Mouse (Mus musculus) kidney, postnatal 36 days (tissue): Measurements from ENCODE around the gene Eif3d.

Experiments used
- DNase-seq, 2 experiments: peaks; one replicate each; pipeline ENCODE4 v3.0.0; 2021 to 2022; ENCODE audit warnings: mixed read lengths in 2 of 2

Eif3d gene

DNA sequence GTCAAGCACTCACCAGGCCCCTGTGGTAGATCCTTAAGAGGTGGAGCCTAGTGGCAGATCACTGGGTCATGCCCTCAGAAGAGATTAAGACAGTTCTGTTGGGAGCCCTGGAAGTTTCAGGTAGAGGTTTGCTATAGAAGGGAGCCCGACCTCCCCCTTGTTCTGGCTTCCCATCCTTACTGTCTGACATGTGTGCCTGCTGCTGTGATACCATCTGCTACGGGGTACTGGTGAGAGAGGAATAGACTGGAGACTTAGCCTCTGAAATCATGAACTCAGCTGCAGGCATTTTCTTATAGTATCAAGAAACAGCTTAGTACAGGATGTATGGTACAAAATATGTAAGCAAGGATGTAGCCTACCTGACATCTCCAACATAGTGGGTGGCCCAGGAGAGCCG is 17.7 kb downstream of the Eif3d start:
- DNase-seq = no peak

DNA sequence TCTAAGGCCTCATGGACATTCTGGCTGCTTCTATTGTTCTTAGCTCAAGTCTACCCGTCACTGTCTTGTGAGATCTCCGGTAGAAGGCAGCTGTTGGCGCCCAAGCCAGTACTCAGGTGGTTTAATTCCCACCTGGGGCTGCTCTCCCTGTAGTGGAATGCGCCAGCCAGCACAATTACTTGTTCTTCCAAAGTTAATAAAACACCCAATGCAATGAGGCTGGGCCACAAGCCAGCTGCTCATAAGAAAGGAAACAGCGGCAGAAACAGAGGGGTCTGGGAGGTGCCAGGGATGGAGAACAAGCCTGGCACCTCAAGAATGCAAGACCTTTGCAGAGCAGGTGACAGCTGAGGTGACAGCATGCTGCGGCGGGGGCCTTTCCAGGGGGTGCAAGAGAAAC is 21.6 kb downstream of the Eif3d start:
- DNase-seq = peak; percentile 86

DNA sequence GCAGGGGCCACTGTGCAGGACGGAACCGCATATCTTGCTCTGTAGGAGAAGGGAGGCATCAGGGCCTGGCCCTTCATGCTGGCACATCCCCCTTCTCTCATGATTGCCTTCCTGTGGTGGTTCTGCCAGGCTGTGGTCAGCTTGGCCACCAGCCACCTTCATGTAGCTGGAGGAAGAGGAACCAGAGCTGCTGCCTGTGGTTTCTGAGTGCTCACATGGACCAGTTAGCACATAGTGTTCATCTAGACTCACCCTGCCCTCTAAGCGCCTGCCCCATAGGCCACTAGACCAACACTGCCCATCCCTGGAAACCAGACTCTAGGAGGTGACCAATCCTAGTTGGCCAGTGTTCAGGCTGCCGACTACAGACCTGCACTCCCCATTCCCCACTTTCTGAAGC is 24.9 kb downstream of the Eif3d start:
- DNase-seq = peak; percentile 14 to 32

DNA sequence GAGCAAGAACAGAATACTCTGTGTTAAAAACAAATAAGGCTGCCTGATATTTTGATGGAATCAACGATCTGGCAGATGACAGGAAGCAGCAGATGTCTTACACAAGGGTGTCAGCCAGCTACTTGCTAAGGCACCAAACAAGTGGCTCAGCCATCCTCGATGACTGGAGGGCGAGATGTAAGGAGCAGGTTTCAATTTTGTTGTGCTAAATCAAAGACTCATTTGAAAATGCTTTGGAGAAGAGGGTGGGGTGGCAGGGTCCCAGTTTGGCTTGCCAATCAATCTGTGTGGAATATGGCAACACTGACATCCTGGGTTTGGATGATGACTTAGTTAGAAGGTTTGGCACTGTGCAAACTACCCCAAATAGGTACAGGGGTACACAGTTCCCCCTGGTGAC is 29.1 kb downstream of the Eif3d start:
- DNase-seq = no peak

DNA sequence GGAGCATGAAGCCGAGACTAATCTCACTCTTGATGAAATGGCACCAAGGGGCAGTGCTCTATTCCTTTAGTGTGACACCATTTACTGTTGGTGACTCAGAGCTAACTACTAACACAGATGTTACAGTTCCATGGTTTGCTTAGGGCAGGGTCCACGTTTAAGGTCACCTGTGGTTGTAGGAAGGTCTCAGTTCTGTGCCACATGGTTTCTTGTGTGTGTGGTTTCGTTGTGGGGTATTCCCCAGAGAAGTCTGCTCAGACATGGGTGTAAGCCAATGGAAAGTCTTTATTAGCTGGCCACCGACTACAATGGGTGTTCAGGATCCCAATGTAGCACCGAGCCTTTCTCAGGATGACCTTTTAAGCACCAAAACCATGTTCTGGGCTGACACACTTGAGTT is 32.1 kb downstream of the Eif3d start:
- peak in 1 of 2 experiments; percentile 24 for DNase-seq

DNA sequence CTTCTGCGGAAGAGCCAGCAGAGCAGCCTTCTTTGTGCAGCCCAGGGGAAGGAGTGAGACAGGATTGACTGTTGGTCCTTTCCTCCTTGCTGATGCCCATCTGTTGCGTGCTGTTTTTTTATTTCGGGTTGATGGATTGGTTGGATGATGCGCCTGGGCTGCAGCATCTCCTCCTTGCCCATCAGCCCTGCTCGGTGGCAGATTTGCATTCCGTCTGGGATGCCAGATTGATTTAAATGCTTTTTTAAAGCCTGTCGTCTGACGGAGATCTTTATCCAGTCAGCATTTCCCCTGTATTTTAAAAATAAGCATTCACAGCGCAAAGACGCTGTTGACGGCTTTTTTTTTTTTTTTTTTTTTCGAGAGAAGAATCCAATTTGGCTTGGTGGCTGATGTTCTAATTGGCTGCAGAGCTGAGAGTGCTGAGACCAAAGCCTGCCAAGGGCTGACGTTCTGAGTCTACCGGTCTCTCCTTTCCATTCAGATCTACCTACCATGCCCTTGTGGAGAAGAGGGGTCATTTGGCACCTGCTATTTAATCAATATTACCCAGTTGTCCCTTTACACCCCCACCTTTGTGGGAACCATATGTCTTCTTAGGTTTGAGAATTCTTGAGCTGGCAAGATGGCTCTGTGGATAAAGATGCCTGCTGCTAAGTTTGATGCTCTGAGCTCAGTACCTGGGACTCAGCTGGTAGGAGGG is 34.8 kb downstream of the Eif3d start:
- DNase-seq = no peak

DNA sequence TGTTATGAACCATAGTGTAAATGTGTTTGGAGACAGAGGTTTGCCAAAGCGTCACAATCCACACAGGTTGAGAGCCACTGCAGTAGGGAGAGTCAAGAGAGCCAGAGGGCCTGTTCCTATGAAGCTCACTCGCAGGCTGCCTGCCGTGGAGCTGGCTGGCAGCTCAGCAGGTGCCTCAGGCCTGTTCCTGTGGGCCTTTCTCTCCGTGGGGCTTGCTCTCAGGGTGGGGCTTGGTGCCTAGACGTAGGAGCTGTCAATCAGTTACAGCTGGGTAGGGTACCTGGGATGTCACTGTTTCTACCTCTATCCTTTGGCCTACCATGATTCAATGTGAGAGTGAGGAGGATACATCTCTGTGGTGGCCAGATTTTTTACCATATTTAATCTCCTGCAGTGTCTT is 35.6 kb downstream of the Eif3d start:
- no peak for DNase-seq

DNA sequence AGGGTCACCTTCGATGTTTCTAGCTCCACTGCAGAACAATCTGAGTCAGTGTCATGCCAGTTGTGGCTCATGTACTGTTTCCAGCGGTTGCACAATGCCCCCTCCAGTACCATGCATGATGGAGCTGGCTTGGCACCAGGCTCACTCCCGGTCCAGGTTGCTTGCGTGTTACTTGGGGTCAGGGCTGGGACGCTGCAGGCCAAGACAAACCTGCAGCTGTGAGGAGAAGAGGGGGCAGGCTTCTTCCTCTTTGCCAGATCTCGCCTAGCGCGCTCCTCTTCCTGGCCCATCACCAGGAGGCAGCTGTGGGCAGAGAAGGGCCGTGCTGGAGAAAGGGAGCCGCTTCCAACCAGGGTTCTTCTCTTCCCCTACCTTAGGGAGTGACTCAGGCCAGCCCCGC is 36.3 kb downstream of the Eif3d start:
- DNase-seq = peak; percentile 81

DNA sequence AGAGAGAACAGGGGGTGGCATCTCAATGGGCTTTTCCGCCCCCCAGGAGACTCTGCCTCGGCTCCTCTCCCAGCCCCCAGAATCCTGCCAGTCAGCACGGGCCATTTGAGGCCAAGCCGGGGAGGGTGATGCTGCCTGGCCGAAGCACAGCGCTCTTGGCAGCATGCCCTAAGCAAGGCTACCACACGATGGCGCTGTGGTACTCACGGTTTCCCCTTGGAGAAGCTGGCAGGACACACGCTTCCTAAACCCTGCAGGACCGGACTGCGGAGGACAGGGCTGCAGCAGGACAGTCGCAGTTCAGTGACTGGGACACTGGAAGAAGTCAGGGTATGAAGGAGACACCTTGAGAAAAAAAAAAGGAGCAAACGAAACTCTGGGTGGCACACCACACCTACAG is 36.8 kb downstream of the Eif3d start:
- DNase-seq = peak; percentile 99

DNA sequence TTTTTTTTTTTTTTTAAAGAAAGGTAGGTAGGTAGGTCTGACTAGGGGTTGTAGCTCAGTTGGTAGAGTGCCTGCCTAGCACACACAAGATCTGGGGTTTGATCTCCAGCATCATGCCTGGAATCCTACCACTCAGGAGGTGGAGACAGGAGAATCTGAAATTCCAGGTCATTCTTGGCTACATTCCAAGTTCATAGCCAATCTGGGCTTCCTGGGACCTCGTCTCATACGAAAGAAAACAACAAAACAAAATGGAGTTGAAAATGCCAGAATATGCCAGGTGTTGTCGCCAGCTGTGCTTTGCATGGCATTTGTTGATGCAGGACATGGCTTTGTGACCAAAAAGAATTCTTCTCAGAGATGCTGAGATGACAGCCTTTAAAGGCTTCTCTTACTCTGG is 37.4 kb downstream of the Eif3d start:
- no peak for DNase-seq

DNA sequence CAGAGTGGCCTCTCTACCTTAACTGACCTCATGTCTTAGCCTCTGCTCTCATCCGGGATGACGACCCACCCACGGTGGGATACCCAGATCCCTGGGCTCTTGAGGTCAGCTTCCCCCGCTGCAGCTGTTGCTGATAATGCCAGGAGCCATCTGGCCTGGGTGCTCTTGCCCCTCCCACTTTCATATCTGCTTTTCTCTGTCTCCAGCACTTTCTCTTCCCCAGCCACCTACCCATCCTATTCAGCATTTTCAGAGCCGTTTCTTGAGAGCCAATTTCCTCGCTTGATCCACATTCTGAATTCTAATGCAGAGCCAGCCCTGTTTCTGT is 39.0 kb downstream of the Eif3d start:
- no peak for DNase-seq

DNA sequence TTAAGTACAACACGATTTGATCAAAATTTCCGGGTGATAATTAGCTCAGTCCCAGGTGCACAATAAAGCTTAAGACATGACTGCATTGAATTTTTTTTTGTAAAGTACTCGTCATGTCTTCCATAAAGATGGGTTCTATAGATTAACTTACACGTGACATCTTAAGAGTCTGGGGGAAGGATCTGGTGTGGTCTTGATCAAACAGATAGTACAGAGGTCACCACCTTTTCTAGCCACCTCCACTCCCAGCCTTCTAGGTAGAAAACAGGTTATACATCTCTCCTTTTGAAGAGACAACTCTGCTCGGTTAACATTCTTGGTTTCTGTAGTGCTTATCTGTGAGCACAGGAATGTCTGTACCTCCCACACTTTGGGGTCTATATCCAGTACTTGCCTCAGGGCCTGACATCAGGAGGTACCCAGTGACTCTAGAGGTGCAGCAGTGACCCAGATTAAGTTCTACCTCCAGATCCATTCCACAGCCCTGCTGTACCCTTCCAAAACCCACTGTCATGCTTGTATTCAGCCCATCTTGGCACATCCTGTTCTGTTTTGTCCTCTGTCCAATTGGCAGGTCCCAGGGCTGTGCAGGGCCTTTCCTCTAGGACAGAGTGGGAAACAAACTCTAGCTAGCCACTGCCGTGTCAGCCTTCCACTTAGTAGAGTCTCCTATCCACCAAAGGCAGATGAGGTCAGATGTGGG is 39.5 kb downstream of the Eif3d start:
- DNase-seq = no peak

DNA sequence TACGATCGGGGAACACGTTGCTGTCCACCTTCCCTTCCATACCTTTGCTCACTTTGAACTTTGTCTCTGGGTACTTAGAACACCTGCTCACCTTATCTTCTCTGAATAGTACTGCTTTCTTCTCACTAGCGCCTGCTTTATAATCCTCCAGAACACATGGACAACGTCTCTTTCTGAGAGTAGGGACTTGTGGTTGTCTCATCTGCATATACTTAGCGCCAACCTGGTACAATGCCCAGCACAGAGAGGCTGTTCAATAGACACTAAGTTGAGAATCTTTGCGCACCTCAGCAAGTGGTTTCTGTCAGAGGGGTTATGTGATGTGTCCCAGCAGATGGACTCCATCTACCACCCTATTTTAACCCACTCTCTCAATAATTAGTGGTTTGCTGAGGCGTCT is 40.8 kb downstream of the Eif3d start:
- no peak for DNase-seq

DNA sequence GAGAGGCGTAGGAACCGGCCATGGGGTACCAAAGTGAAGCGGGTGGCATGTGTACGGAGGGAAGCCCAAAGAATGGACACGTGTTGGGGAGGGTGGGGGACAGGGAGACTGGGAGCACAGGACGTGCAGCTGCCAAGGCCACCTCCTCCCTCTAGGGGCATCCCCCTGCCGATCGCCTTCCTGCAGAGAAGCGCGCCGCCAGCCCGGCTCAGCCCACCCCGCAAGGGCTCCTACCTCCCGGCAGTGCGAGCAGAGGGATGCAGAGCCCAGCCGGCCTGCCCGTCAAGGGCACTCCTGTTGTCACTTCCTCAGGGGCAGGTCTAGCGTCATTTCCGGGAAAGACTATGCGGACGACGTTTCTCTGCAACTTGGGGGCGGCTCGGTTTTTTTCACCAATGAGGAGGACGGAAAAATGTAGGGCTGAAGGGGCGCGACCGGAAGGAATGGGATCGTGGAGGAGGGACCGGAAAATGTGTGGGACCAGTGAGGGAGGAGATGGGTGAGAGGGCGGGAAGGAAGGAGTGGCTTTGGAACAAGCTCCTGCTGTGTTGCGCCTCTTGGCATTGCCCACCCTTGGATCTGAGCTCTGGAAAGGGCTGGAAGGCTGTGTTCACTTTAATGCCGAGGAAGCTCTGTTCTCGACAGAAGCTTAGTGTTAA is 41.8 kb downstream of the Eif3d start, which contains the start of gene Txn2:
TSS of gene Txn2 (minus strand) at position 334 of the 659 bp plus-strand sequence.
- DNase-seq = peak; percentile 95 to 99

DNA sequence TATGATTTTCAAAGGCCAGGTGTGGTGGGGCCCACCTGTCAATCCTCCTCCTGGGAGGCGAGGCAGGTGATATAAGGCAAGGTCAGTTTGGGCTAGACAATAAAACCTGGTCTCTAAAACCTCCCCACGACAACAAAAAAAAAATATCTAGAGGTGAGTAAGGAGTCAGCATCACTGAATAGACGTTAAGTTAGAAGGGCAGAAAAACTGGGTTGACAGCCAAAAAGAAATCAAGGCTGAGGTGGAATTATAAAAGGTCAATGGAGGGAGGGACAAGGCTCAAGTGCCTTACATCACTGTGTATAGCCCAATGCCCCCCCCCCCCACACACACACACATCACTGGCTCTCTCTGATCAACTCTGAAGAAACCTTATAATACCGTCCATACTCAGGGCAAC is 42.5 kb downstream of the Eif3d start:
- no peak for DNase-seq

DNA sequence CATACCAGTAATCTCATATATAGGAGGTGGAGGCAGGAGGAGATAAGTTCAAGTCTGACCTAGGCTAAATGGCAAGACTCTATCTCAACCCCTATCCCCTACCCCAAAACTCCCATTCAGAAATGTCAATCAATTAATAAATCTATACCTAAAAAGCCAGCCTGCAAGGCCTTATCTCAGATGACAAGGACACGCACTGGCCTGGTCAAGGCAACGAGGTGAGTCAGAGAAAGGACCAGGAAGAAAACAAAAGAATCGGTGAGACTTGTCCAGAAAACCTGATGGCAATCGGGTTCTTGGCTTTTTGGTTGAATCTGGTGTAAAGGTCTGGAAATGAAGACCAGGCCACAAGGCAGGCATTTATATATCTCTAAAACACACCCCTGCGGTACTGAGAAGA is 43.7 kb downstream of the Eif3d start:
- no peak for DNase-seq

DNA sequence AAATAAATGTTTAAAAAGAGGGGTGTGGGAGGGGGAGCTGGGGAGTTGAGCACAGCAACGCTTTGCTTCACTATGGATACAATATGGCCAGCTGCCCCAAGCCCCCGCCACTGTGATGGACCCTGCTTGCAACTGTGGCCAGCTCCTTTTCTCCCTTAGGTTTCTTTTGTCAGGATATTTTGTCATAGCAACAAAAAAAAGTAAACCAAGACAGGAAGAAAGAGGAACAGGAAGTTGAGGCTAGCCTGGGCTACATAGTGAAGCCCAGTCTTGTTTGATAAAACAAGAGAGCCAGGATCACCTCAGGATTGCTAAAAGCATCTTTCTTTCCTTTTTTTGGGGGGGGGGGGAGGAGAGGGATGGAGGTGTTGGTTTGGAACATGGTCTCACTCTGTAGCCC is 45.4 kb downstream of the Eif3d start:
- no peak for DNase-seq

DNA sequence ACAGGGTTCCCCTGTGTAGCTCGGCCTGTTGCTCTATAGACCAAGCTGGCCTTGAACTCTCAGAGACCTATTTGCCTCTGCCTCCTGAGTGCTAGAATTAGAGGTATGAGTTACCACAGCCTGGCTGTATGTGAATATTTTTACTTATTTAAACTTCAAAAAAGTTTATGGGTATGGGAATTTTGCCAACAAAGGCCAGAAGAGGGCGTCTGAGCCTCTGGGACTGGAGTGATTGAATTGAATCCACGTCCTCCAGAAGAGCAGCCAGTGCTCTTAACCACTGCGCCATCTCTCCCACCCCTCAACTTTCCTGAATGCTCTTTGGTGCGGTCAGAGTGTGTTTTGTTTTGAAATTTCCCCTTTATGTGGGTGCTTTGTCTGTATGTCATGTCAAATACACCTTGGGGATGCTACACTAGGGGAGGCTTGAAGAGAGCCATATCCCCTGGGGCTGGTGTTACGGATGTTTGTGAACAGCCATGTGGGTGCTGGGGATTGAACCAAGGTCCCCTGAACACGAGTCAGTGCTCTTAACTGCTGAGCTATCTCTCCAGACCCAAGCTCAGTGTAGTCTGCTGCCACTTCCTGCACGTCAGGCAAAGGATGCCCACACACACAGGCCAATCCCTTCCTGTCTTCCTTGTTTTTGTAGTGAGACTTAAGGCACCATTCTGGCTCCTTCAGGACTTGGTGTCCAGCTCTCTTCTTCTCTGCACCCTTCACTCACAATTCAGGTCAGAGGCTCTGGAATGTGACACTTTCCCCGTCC is 47.2 kb downstream of the Eif3d start:
- DNase-seq = peak in 1 of 2 experiments; percentile 36

DNA sequence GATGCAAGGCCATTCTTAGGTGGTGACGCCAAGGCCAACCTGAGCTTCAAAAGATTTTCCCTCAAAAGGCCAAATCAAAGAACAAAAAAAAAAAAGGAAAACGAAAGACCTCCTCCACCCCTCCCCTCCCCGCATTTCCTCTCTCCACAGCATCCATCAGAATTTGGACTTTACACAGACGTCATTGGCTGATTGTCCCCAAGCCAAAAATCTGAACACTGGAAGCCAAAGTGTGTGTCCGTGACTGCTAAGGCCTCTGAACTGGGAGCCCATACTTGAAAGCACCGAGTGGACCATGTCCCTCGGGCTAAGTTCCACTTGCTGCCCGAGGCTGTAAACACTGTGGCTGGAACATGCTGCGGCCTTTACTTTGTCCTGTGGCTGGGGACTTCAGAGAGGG is 47.9 kb downstream of the Eif3d start:
- DNase-seq = peak; percentile 78 to 85

DNA sequence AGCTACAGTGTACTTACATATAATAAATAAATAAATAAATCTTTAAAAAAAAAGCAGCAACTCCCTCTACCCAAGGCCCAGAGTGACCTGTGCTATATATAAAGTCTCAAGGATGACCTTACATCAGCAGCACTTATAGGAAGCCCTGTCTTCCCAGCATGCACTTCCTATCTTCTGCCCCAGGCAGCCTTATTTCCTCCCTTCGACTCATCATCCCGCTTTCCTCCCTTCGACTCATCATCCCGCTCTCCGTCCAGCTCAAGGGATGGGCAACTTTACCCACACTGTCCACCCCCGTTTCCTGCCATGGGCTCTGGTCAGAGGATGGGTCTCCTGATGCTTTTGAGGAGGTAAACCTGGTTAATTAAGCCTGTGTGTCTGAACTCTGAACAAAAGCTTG is 49.0 kb downstream of the Eif3d start:
- DNase-seq = no peak

DNA sequence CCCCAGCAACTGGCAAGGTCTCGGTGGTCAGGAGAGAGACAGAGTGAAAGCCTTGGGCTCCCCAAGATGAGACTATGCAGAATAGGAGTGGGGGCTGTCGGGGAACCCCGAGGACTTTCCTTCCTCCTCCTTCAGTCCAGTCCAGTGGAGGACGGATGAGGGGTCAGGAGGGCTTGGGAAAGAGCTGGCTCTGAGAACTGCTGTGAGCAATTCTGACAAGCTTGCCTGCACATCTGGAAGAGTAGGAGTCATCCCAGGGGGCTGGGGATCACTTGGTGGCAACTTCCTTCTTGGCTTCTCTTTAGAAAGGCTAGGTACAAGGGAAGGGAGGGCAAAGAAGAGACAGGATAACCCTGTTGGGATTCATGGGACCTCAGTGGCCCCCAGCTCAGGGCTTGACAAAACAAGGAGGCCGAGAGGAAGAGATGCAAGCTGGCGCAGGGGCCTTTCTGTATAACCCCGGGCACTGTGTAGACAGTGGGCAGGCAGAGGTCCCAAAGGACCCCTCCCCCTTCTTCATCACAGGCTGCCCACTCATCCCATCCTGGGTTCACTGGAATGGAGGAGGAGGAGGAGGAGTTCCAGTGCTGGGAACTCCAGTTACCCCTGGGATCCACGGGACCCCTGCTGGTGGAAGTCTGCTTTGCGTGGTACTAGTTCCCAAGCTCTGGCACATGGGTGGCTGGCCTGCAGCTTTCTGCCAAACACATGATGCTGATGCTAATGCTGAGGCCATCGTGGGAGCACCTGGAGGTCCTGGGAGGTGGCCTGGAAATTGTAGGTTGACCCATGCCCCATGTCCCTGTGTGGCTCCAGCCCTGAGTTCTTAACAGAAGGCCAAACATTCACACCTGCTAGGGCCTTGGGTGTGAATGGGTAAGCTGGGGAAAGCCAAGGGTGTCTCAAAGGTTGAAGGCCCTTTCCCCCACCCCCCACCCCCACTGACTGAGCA is 49.8 kb downstream of the Eif3d start:
- DNase-seq = peak; percentile 39 to 74

DNA sequence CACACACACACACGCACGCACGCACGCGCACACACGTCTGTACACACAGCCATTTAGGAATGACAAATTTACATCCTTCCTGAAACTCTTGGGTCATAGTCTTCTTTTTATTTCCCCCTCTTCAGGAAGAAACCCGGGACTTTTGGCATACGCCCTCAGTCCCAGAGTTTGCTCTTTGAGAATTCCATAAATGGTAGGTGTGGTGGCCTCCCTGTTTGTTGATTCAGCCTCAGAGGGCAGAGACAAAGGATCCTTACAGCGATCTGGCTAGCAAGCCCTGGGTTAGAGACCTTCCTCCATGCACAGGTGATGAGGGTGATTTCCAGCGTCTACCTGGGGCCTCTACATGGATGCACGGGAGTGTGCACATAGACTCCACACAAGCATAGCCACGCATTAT is 51.2 kb downstream of the Eif3d start:
- peak in 1 of 2 experiments; percentile 32 for DNase-seq
